Mouse (Mus musculus) olfactory bulb, adult 2 months (tissue): Measurements from ENCODE around the gene Pax5.

Experiments
- CTCF ChIP-seq: fragments of 200-500 bp; IDR thresholded peaks from 2 replicates; pipeline ENCODE4 v1.5.1; 2012; ENCODE audit warnings: low read depth, mild to moderate bottlenecking, low read length, moderate library complexity; ENCODE audit not compliant: insufficient read depth
- POLR2A ChIP-seq: fragments of 200-500 bp; IDR thresholded peaks from 2 replicates; pipeline ENCODE4 v1.6.1; 2012; ENCODE audit warnings: mild to moderate bottlenecking, low read depth, low read length, moderate library complexity; ENCODE audit not compliant: insufficient read depth

- TF ChIP-seq POLR2A (no peak), CTCF (no peak)
Measured at GRCm38 (mm10) chr4:44720046-44720445, 9.8 kb upstream of the Pax5 start.
